Mouse (Mus musculus) megakaryocyte, embryonic 14.5 days (primary cell): ENCODE results near the gene Adam17.

Experiments used
- FLI1 ChIP-seq: IDR thresholded peaks from 2 replicates; pipeline ENCODE4 v1.6.1; 2012; ENCODE audit warnings: low read length, inconsistent platforms, mixed read lengths
- GATA1 ChIP-seq: IDR thresholded peaks from 3 replicates; pipeline ENCODE4 v1.6.1; 2012; ENCODE audit warnings: mixed read lengths, low read length, inconsistent platforms, borderline replicate concordance

DNA sequence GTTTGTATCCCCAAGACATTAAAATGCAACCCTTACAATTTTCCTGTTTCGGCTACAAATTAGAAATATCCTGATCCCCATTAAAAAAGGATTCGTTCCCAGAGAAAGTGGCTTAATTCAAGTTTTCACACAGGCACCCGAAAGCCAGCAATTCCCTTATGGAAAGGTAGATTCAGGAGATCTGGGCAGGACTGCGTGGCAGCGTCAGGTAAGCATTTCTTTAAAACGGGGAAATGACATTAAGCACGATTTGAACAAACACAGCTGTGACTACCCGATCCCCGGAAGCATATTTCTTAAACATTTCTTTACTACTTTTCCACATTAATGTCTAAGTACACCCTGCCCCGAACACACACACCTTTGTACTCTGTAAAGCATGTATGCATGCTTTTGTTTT is 44.7 kb upstream of the Adam17 start:
- TF ChIP-seq GATA1 (no peak), FLI1 (no peak)
